Mouse (Mus musculus) liver, embryonic 12.5 days (tissue): ENCODE results near the gene Irf7. TPM values are rescaled to one million over a fixed set of nuclear protein-coding genes. Genes with fewer than 3 reads are reported as not detected.

Source experiments
- ATAC-seq: fragments of 200-750 bp; cut with Nextera tagmentation; 2 replicates; pipeline ENCODE4 v1.8.0; 2017; ENCODE audit warnings: moderate number of reproducible peaks, mild to moderate bottlenecking, moderate library complexity
- H3K27ac ChIP-seq: fragments of 300-500 bp; sonication (generic); 2 replicates; pipeline ENCODE4 v1.5.1; 2016; ENCODE audit warnings: mild to moderate bottlenecking
- H3K27me3 ChIP-seq: fragments of 300-500 bp; sonication (generic); replicated peaks from 2 replicates; pipeline ENCODE4 v1.6.1; 2016; ENCODE audit warnings: mild to moderate bottlenecking, moderate library complexity
- H3K36me3 ChIP-seq: fragments of 300-500 bp; sonication (generic); 2 replicates; pipeline ENCODE4 v1.6.1; 2016; ENCODE audit warnings: mild to moderate bottlenecking, moderate library complexity
- H3K4me1 ChIP-seq: fragments of 300-500 bp; sonication (generic); 2 replicates; pipeline ENCODE4 v1.6.1; 2016
- H3K4me2 ChIP-seq: fragments of 300-500 bp; sonication (generic); 2 replicates; pipeline ENCODE4 v1.6.1; 2016; ENCODE audit warnings: mild to moderate bottlenecking, moderate library complexity
- H3K4me3 ChIP-seq: fragments of 300-500 bp; sonication (generic); 2 replicates; pipeline ENCODE4 v1.5.1; 2016; ENCODE audit warnings: mild to moderate bottlenecking, moderate library complexity
- H3K9ac ChIP-seq: fragments of 300-500 bp; sonication (generic); 2 replicates; pipeline ENCODE4 v1.6.1; 2016; ENCODE audit warnings: mild to moderate bottlenecking, moderate library complexity
- H3K9me3 ChIP-seq: fragments of 300-500 bp; sonication (generic); replicated peaks from 2 replicates; pipeline ENCODE4 v1.6.1; 2016; ENCODE audit warnings: mild to moderate bottlenecking, moderate library complexity
- WGBS: fragments of 180-500 bp; shearing (Covaris S2); methylation state at CpG from one replicate; pipeline ENCODE4 v1.1.7; 2016; ENCODE audit not compliant: insufficient replicate concordance; 5-methylcytosine and 5-hydroxymethylcytosine counted together
- polyA plus RNA-seq: library from polyadenylated mRNA; unstranded; fragments of >200 nt; fragmentation: Nextera tagmentation; extraction: Ambion mirVana; gene quantifications from 2 replicates; pipeline ENCODE4 v1.2.1, GENCODE M21; 2016

Irf7 gene
- 4.9 and 5.2 TPM in 2 replicates for polyA plus RNA-seq

- peak within 1 kb of the TSS; percentile 78 for H3K9ac ChIP-seq
- H3K4me1 ChIP-seq = peaks cover 42% of the 10 kb centered on the region
- no peaks in the 10 kb centered on the region for H3K9me3 ChIP-seq
- H3K27me3 ChIP-seq = peaks cover 19% of the 10 kb centered on the region
- H3K27ac ChIP-seq = peak within 1 kb of the TSS; percentile 62
- 5% methylated on average over 25 of the region's 25 CpGs for WGBS
- H3K4me2 ChIP-seq = peak within 1 kb of the TSS; percentile 89
- H3K36me3 ChIP-seq = peaks cover 37% of the 10 kb centered on the region
- peak within 1 kb of the TSS; percentile 75 for H3K4me3 ChIP-seq
- peak; percentile 82 for ATAC-seq
Observed at GRCm38 (mm10) chr7:141265739-141266561, at the start of gene Irf7. Gene Irf7, minus strand, starts transcription at chr7:141266481.

- Histone ChIP-seq H3K27me3 (no peaks in the 10 kb centered on the region), H3K27ac (no peak overlapping the region), H3K36me3 (peaks cover 99% of the 10 kb centered on the region), H3K4me1 (no peaks in the 10 kb centered on the region), H3K4me3 (no peak overlapping the region), H3K4me2 (no peak overlapping the region), H3K9me3 (no peaks in the 10 kb centered on the region), H3K9ac (no peak overlapping the region)
- peak; percentile 37; the same call in 1 of the 2 replicates for ATAC-seq
- 69% methylated on average over 5 of the region's 5 CpGs for WGBS
Observed at GRCm38 (mm10) chr7:141315974-141316373, 49.7 kb upstream of the Irf7 start.

GRCm38 (mm10) chr7:141315076-141315475 lies 48.8 kb upstream of the Irf7 start:
- WGBS = 70% methylated on average over 8 of the region's 8 CpGs
- Histone ChIP-seq H3K4me1 (no peaks in the 10 kb centered on the region), H3K9me3 (no peaks in the 10 kb centered on the region), H3K27me3 (no peaks in the 10 kb centered on the region), H3K4me2 (no peak overlapping the region), H3K27ac (no peak overlapping the region), H3K9ac (no peak overlapping the region), H3K4me3 (no peak overlapping the region), H3K36me3 (peaks cover 99% of the 10 kb centered on the region)
- ATAC-seq = no peak

- Histone ChIP-seq H3K4me3 (no peak overlapping the region), H3K9me3 (no peaks in the 10 kb centered on the region), H3K27me3 (no peaks in the 10 kb centered on the region), H3K27ac (no peak overlapping the region), H3K36me3 (peaks cover 99% of the 10 kb centered on the region), H3K4me2 (no peak overlapping the region), H3K9ac (no peak overlapping the region), H3K4me1 (no peaks in the 10 kb centered on the region)
- 77% methylated on average over 2 of the region's 2 CpGs for WGBS
- no peak for ATAC-seq
Observed at GRCm38 (mm10) chr7:141314416-141314815, 48.1 kb upstream of the Irf7 start.

- WGBS = 91% methylated on average over 4 of the region's 4 CpGs
- Histone ChIP-seq H3K4me2 (no peak overlapping the region), H3K36me3 (peaks cover 100% of the 10 kb centered on the region), H3K27me3 (no peaks in the 10 kb centered on the region), H3K9ac (no peak overlapping the region), H3K27ac (no peak overlapping the region), H3K4me3 (no peak overlapping the region), H3K9me3 (no peaks in the 10 kb centered on the region), H3K4me1 (no peaks in the 10 kb centered on the region)
- ATAC-seq = no peak
Observed at GRCm38 (mm10) chr7:141304537-141304936, 38.3 kb upstream of the Irf7 start.

GRCm38 (mm10) chr7:141302702-141303268 lies 36.5 kb upstream of the Irf7 start:
- no peak for ATAC-seq
- Histone ChIP-seq H3K4me3 (no peak overlapping the region), H3K4me1 (peaks cover 7% of the 10 kb centered on the region; the same call in 1 of the 2 replicates), H3K36me3 (peaks cover 88% of the 10 kb centered on the region), H3K4me2 (no peak overlapping the region), H3K9me3 (no peaks in the 10 kb centered on the region), H3K27ac (no peak overlapping the region), H3K9ac (no peak overlapping the region), H3K27me3 (no peaks in the 10 kb centered on the region)
- WGBS = 75% methylated on average over 1 of the region's 1 CpGs

GRCm38 (mm10) chr7:141301386-141301785 lies 35.1 kb upstream of the Irf7 start:
- peaks cover 2% of the 10 kb centered on the region for H3K27me3 ChIP-seq
- H3K9me3 ChIP-seq = no peaks in the 10 kb centered on the region
- H3K9ac ChIP-seq = no peak overlapping the region
- WGBS = 88% methylated on average over 9 of the region's 9 CpGs
- ATAC-seq = no peak
- H3K27ac ChIP-seq = no peak overlapping the region
- peaks cover 85% of the 10 kb centered on the region for H3K36me3 ChIP-seq
- H3K4me1 ChIP-seq = peaks cover 11% of the 10 kb centered on the region; the same call in 1 of the 2 replicates
- no peak overlapping the region for H3K4me3 ChIP-seq
- H3K4me2 ChIP-seq = no peak overlapping the region

GRCm38 (mm10) chr7:141299175-141299574 lies 32.9 kb upstream of the Irf7 start:
- H3K36me3 ChIP-seq = peaks cover 63% of the 10 kb centered on the region
- no peaks in the 10 kb centered on the region for H3K9me3 ChIP-seq
- no peak overlapping the region for H3K27ac ChIP-seq
- ATAC-seq = no peak
- H3K9ac ChIP-seq = no peak overlapping the region
- H3K4me3 ChIP-seq = no peak overlapping the region
- peaks cover 24% of the 10 kb centered on the region for H3K27me3 ChIP-seq
- WGBS = 85% methylated on average over 8 of the region's 8 CpGs
- H3K4me1 ChIP-seq = peaks cover 19% of the 10 kb centered on the region
- H3K4me2 ChIP-seq = no peak overlapping the region

GRCm38 (mm10) chr7:141297926-141298650 lies 31.8 kb upstream of the Irf7 start:
- WGBS = 56% methylated on average over 3 of the region's 3 CpGs
- H3K4me3 ChIP-seq = no peak overlapping the region

GRCm38 (mm10) chr7:141294479-141294878 lies 28.2 kb upstream of the Irf7 start:
- Histone ChIP-seq H3K9me3 (no peaks in the 10 kb centered on the region), H3K27me3 (peaks cover 71% of the 10 kb centered on the region), H3K4me3 (peak overlapping the region; percentile 30), H3K4me2 (peak overlapping the region; percentile 55), H3K9ac (no peak overlapping the region), H3K36me3 (peaks cover 16% of the 10 kb centered on the region), H3K4me1 (peaks cover 34% of the 10 kb centered on the region), H3K27ac (no peak overlapping the region)
- WGBS = 8% methylated on average over 21 of the region's 22 CpGs
- no peak for ATAC-seq

More at GRCm38 (mm10) chr7:141297926-141298650, 31.8 kb upstream of the Irf7 start:
- peaks cover 52% of the 10 kb centered on the region for H3K36me3 ChIP-seq
- peak; percentile 57 for ATAC-seq
- H3K4me1 ChIP-seq = peaks cover 27% of the 10 kb centered on the region
- no peak overlapping the region for H3K4me2 ChIP-seq
- no peak overlapping the region for H3K27ac ChIP-seq
- H3K9ac ChIP-seq = no peak overlapping the region
- no peaks in the 10 kb centered on the region for H3K9me3 ChIP-seq
- peaks cover 35% of the 10 kb centered on the region for H3K27me3 ChIP-seq

GRCm38 (mm10) chr7:141293852-141294471 lies 27.7 kb upstream of the Irf7 start:
- H3K4me1 ChIP-seq = peaks cover 34% of the 10 kb centered on the region
- peaks cover 75% of the 10 kb centered on the region for H3K27me3 ChIP-seq
- peak overlapping the region; percentile 55 for H3K4me2 ChIP-seq
- no peak for ATAC-seq
- H3K9me3 ChIP-seq = no peaks in the 10 kb centered on the region
- WGBS = 2% methylated on average over 53 of the region's 53 CpGs
- H3K27ac ChIP-seq = no peak overlapping the region
- peak overlapping the region; percentile 30 for H3K4me3 ChIP-seq
- no peak overlapping the region for H3K9ac ChIP-seq
- H3K36me3 ChIP-seq = peaks cover 11% of the 10 kb centered on the region
